Mouse (Mus musculus) thymus, postnatal 0 days (tissue): ENCODE results near the gene Gnai2. TPM values are rescaled to one million over a fixed set of nuclear protein-coding genes. Genes with fewer than 3 reads are reported as not detected.
A peak's percentile ranks its signal among the peaks of the same experiment; 100 is the strongest.

Experiments used
- DNase-seq: peaks from one replicate; pipeline ENCODE4 v3.0.0-alpha.2; 2015; ENCODE audit warnings: low spot score
- polyA plus RNA-seq: library from polyadenylated mRNA; unstranded; fragments of >200 nt; fragmentation: Nextera tagmentation; extraction: Ambion mirVana; gene quantifications from 2 replicates; pipeline ENCODE4 v1.2.1, GENCODE M21; 2015

Gnai2 gene
- polyA plus RNA-seq, 1 experiment from 2014 or later, result 466 TPM

DNA sequence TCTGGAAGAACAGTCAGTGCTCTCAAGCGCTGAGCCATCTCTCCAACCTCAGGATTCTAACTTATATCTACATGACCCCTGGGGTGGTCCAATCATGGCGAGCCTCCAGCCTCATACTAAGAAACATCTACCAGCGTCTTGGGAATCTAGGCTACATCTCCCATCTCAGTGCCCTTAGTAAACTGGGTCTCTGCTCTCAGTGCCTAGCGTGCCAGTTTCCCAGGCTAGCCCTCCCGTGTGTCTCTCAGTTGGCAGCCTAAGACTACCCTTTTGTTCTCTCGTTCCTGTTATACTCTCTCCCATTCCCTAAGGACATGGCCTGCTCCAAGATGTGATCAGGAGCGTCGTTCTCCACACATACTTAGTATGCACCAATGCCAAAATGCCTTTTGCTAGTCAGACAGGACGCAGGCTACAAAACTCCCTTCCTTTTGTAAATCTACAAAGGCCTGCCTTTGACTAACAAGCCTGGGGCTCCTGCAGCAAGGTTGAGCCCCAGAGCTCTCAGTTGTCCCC is 3.8 kb downstream of the Gnai2 start:
- no peak for DNase-seq

- DNase-seq, result no peak
Observed at GRCm38 (mm10) chr9:107630576-107630975, 4.6 kb downstream of the Gnai2 start.

- peak; percentile 56 for DNase-seq
Observed at GRCm38 (mm10) chr9:107629901-107630425, 5.2 kb downstream of the Gnai2 start.

- peak; percentile 31 for DNase-seq
Observed at GRCm38 (mm10) chr9:107629411-107629730, 5.8 kb downstream of the Gnai2 start.

GRCm38 (mm10) chr9:107628721-107629410 is 6.3 kb downstream of the Gnai2 start:
- DNase-seq, result no peak

- DNase-seq, result no peak
Observed at GRCm38 (mm10) chr9:107627387-107628255, 7.5 kb downstream of the Gnai2 start.

DNA sequence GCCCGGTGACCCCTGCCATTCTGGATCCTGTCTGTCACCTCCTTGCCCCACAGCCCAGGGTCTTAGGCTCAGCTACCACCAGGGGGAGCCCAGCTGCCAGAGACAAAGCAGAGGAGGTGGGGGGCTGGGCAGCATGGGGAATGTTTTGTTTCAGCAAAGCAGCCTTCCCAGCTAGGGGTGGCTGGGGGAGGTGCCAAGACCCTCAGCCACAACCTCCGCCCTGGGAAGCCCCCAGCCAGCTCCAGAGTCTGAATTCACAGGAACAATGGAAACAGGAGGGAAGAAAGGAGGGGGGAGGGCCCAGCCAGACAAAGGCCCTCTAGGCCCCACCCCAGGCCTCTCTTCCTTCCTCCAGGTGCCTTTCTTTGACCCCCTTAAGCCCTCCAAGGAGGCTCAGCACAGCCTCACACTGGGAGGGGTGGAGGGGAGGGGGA is 8.3 kb downstream of the Gnai2 start:
- peak; percentile 88 for DNase-seq

DNA sequence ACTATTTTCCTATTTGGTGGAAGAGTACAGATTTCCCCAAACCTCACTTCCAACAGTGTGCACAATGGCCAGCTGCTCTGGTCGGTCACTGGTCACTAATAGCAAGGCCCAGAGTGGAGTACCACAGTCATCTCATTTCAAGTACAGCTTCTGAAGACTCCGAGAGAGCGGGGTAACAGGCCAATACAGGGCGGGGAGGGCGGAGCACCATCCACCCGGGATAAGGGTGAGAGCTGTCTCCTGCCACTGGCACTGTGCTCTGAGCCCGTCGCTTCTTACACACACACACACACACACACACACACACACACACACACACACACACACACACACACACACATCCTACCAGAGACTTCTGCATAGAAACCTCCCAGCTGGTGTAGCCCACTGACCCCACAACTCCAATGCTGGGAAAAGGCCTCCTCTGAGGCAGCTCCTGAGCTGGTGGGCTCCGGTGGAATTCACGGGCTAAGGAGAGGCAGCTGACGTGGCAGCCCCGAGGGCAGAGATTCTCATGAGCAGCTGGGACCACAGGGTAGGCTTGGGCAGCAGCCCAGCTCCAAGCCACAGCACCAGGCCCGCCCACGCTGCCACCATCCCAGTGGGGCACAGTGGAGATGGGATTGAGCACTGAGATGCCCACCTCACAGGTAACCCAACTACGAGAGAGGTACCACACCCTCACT is 8.9 kb downstream of the Gnai2 start:
- no peak for DNase-seq

- DNase-seq, result no peak
Observed at GRCm38 (mm10) chr9:107625351-107626128, 9.6 kb downstream of the Gnai2 start.

- no peak for DNase-seq
Observed at GRCm38 (mm10) chr9:107624951-107625350, 10.2 kb downstream of the Gnai2 start.

GRCm38 (mm10) chr9:107624539-107624938 is 10.6 kb downstream of the Gnai2 start:
- DNase-seq, result peak; percentile 80

GRCm38 (mm10) chr9:107620954-107621353 is 14.2 kb downstream of the Gnai2 start:
- DNase-seq, result no peak

GRCm38 (mm10) chr9:107619546-107619879 is 15.7 kb downstream of the Gnai2 start:
- no peak for DNase-seq

GRCm38 (mm10) chr9:107618778-107619545 is 16.2 kb downstream of the Gnai2 start:
- DNase-seq, result no peak

DNA sequence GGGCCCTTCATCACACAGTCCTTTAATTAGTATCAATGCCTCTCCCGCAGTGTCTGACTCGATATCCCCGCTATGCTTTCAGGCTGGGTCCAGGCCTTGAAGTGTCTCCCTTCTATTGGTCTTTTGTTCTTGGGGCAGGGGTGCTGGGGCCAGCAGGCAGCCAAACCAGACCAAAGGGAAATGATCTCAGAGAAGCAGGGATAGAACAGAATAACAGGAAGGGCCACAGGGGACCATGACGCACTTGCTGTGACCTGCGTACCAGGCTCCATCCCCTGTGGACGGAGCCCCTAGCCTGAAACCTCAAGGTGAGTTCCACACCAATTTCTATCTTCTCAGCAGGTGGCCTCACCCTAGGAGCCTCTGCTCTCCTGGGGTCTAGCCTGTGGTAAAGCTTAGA is 17.1 kb downstream of the Gnai2 start:
- no peak for DNase-seq

- DNase-seq, result no peak
Observed at GRCm38 (mm10) chr9:107617461-107617860, 17.7 kb downstream of the Gnai2 start.

DNA sequence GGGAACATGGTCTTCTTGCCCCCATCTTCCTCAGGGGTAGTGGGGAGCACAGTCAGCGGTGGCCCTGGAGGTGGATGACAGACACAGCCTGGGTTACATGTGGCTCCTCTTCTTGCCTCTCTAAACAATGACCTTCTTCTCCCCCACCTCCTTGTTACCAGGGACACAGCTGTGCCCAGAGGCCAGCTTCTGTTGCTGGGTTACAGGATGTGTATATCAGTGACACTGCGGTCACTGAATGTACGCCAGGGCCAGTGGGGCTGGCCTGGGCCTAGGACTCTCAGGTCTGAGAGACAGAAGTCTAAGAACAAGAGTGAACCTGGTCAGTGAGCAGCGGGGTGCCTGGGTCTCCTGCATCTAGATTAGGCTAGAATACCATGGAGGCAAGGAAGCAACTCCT is 20.1 kb downstream of the Gnai2 start:
- no peak for DNase-seq

- DNase-seq, result no peak
Observed at GRCm38 (mm10) chr9:107612945-107613569, 22.1 kb downstream of the Gnai2 start.

DNA sequence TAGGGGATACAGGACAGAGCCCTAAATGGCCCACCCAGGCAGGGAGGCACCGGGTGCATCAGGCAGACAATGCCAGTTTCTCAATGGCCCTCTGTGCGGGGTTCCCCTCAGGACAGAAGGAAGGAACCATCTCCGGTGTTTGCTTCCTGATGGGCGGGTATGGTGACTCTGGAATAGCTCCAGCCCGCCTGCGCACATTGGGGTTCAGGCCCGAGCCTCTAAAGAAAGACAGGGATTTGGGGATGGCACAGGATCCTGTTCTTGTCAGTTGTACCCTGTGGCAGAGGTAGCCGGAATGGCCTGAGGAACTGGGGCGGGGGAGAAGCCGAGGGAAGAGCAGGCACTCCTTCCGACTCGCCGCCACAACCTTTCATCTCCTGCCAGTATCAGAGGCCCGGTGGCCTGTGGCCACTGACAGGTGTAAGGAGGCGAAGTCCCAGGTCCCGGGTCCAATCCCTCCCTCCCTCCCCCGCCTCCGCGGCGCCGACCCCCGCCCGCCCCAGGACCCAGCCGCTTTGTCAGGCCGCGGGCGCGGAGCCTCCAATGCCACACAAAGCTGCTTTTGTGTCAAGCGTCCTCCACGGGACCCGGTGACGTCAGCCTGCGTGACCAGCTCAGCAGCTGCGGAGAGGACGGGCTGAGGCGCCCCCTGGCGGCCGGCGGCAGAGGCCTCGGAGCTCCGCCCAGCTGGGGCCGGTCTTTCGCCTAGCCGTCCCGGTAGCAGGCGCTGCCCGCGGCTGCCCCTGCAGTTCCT is 22.8 kb downstream of the Gnai2 start:
- DNase-seq, result peak; percentile 94
